Mouse (Mus musculus) midbrain, embryonic 16.5 days (tissue): ENCODE measurements around the gene Ccdc155. TPM values are rescaled to one million over a fixed set of nuclear protein-coding genes. Genes with fewer than 3 reads are reported as not detected.

ENCODE experiments used
- ATAC-seq: fragments of 200-750 bp; cut with Nextera tagmentation; 2 replicates; pipeline ENCODE4 v1.8.0; 2017; ENCODE audit warnings: moderate TSS enrichment
- H3K27ac ChIP-seq: fragments of 300-500 bp; sonication (generic); 2 replicates; pipeline ENCODE4 v1.5.1; 2014; ENCODE audit warnings: mild to moderate bottlenecking, low read length, mixed read lengths
- H3K27me3 ChIP-seq: fragments of 300-500 bp; sonication (generic); 2 replicates; pipeline ENCODE4 v1.6.1; 2014; ENCODE audit warnings: low read depth, low read length, mixed read lengths; ENCODE audit not compliant: control insufficient read depth, insufficient read depth
- H3K36me3 ChIP-seq: fragments of 300-500 bp; sonication (generic); 2 replicates; pipeline ENCODE4 v1.6.1; 2014; ENCODE audit warnings: mild to moderate bottlenecking, low read length, moderate library complexity, mixed read lengths; ENCODE audit not compliant: control insufficient read depth, insufficient read depth
- H3K4me1 ChIP-seq: fragments of 300-500 bp; sonication (generic); 2 replicates; pipeline ENCODE4 v1.6.1; 2014; ENCODE audit warnings: mild to moderate bottlenecking, low read length, mixed read lengths; ENCODE audit not compliant: control insufficient read depth, insufficient read depth
- H3K4me2 ChIP-seq: fragments of 300-500 bp; sonication (generic); 2 replicates; pipeline ENCODE4 v1.6.1; 2014; ENCODE audit warnings: mild to moderate bottlenecking, low read length, mixed read lengths
- H3K4me3 ChIP-seq: fragments of 300-500 bp; sonication (generic); 2 replicates; pipeline ENCODE4 v1.5.1; 2014; ENCODE audit warnings: low read depth, mild to moderate bottlenecking, low read length, moderate library complexity, mixed read lengths
- H3K9ac ChIP-seq: fragments of 300-500 bp; sonication (generic); 2 replicates; pipeline ENCODE4 v1.6.1; 2014; ENCODE audit warnings: low read depth, low read length, mixed read lengths
- H3K9me3 ChIP-seq: fragments of 300-500 bp; sonication (generic); replicated peaks from 2 replicates; pipeline ENCODE4 v1.6.1; 2014; ENCODE audit warnings: mild to moderate bottlenecking, low read length, mixed read lengths; ENCODE audit not compliant: control insufficient read depth, poor library complexity, severe bottlenecking
- WGBS: fragments of 180-500 bp; shearing (Covaris S2); extraction: QIAGEN DNeasy Blood & Tissue Kit; methylation state at CpG from one replicate; pipeline ENCODE4 v1.1.7; 2014; 5-methylcytosine and 5-hydroxymethylcytosine counted together
- polyA plus RNA-seq: library from polyadenylated mRNA; unstranded; fragments of >200 nt; fragmentation: Nextera tagmentation; extraction: Ambion mirVana; gene quantifications from 2 replicates; pipeline ENCODE4 v1.2.1, GENCODE M21; 2015

The Ccdc155 gene
- polyA plus RNA-seq, 1 experiment from 2014 or later: 0.45 TPM

GRCm38 (mm10) chr7:45160866-45161265, 43.8 kb downstream of the Ccdc155 start:
- H3K4me1 ChIP-seq: peaks cover 8% of the 10 kb centered on the region
- WGBS: 97% methylated on average over 3 of the region's 3 CpGs
- H3K36me3 ChIP-seq: peaks cover 13% of the 10 kb centered on the region
- no peak for ATAC-seq
- peaks cover 29% of the 10 kb centered on the region for H3K27me3 ChIP-seq
- H3K27ac ChIP-seq: no peak overlapping the region
- no peak overlapping the region for H3K4me2 ChIP-seq
- no peak overlapping the region for H3K9ac ChIP-seq
- H3K9me3 ChIP-seq: no peaks in the 10 kb centered on the region
- no peak overlapping the region for H3K4me3 ChIP-seq

- H3K9me3 ChIP-seq: no peaks in the 10 kb centered on the region
- no peak overlapping the region for H3K9ac ChIP-seq
- no peak overlapping the region for H3K4me2 ChIP-seq
- ATAC-seq: no peak
- H3K4me3 ChIP-seq: no peak overlapping the region
- peaks cover 13% of the 10 kb centered on the region for H3K36me3 ChIP-seq
- peaks cover 10% of the 10 kb centered on the region for H3K4me1 ChIP-seq
- no peak overlapping the region for H3K27ac ChIP-seq
- peaks cover 24% of the 10 kb centered on the region for H3K27me3 ChIP-seq
- WGBS: 92% methylated on average over 6 of the region's 6 CpGs
Observed at GRCm38 (mm10) chr7:45160316-45160800, 44.3 kb downstream of the Ccdc155 start.

GRCm38 (mm10) chr7:45158991-45159390, 45.7 kb downstream of the Ccdc155 start:
- no peak for ATAC-seq
- H3K27me3 ChIP-seq: peaks cover 10% of the 10 kb centered on the region
- H3K36me3 ChIP-seq: peaks cover 13% of the 10 kb centered on the region
- no peak overlapping the region for H3K4me2 ChIP-seq
- peaks cover 14% of the 10 kb centered on the region for H3K4me1 ChIP-seq
- no peak overlapping the region for H3K9ac ChIP-seq
- H3K9me3 ChIP-seq: no peaks in the 10 kb centered on the region
- H3K27ac ChIP-seq: no peak overlapping the region
- no peak overlapping the region for H3K4me3 ChIP-seq
- WGBS: 96% methylated on average over 6 of the region's 6 CpGs

- no peak overlapping the region for H3K4me3 ChIP-seq
- peaks cover 15% of the 10 kb centered on the region for H3K4me1 ChIP-seq
- H3K27me3 ChIP-seq: no peaks in the 10 kb centered on the region
- no peak for ATAC-seq
- H3K4me2 ChIP-seq: no peak overlapping the region
- H3K36me3 ChIP-seq: peaks cover 13% of the 10 kb centered on the region
- no peaks in the 10 kb centered on the region for H3K9me3 ChIP-seq
- H3K27ac ChIP-seq: no peak overlapping the region
- WGBS: 91% methylated on average over 14 of the region's 14 CpGs
- no peak overlapping the region for H3K9ac ChIP-seq
Observed at GRCm38 (mm10) chr7:45157459-45157858, 47.2 kb downstream of the Ccdc155 start.

- Histone ChIP-seq H3K4me2 (no peak overlapping the region), H3K27me3 (no peaks in the 10 kb centered on the region), H3K4me3 (no peak overlapping the region), H3K9me3 (no peaks in the 10 kb centered on the region), H3K9ac (no peak overlapping the region), H3K4me1 (peaks cover 13% of the 10 kb centered on the region), H3K36me3 (peaks cover 13% of the 10 kb centered on the region), H3K27ac (no peak overlapping the region)
- WGBS: 97% methylated on average over 15 of the region's 15 CpGs
- ATAC-seq: no peak
Observed at GRCm38 (mm10) chr7:45156206-45156605, 48.5 kb downstream of the Ccdc155 start.

GRCm38 (mm10) chr7:45155590-45155989, 49.1 kb downstream of the Ccdc155 start:
- no peak overlapping the region for H3K27ac ChIP-seq
- peaks cover 13% of the 10 kb centered on the region for H3K36me3 ChIP-seq
- peak overlapping the region; percentile 57; the same call in 1 of the 2 replicates for H3K4me2 ChIP-seq
- no peaks in the 10 kb centered on the region for H3K9me3 ChIP-seq
- 81% methylated on average over 9 of the region's 9 CpGs for WGBS
- no peak for ATAC-seq
- H3K4me3 ChIP-seq: no peak overlapping the region
- H3K4me1 ChIP-seq: peaks cover 13% of the 10 kb centered on the region
- no peaks in the 10 kb centered on the region for H3K27me3 ChIP-seq
- no peak overlapping the region for H3K9ac ChIP-seq

GRCm38 (mm10) chr7:45154993-45155514, 49.6 kb downstream of the Ccdc155 start:
- Histone ChIP-seq H3K4me2 (peak overlapping the region; percentile 57), H3K4me1 (peaks cover 13% of the 10 kb centered on the region), H3K4me3 (peak overlapping the region; percentile 70), H3K27ac (peak overlapping the region; percentile 97), H3K27me3 (no peaks in the 10 kb centered on the region), H3K9me3 (no peaks in the 10 kb centered on the region), H3K9ac (peak overlapping the region; percentile 33; the same call in 1 of the 2 replicates), H3K36me3 (peaks cover 9% of the 10 kb centered on the region)
- 0 out of 2 replicates have a peak, but pooled peaks have one; percentile 9 for ATAC-seq
- WGBS: 78% methylated on average over 12 of the region's 12 CpGs

- peak within 1 kb of the TSS; percentile 70 for H3K4me3 ChIP-seq
- peak within 1 kb of the TSS; percentile 90 for H3K9ac ChIP-seq
- H3K27ac ChIP-seq: peak within 1 kb of the TSS; percentile 97
- WGBS: 4% methylated on average over 69 of the region's 69 CpGs
- peak within 1 kb of the TSS; percentile 66 for H3K4me2 ChIP-seq
- peak; percentile 96 for ATAC-seq
- H3K27me3 ChIP-seq: no peaks in the 10 kb centered on the region
- H3K4me1 ChIP-seq: peaks cover 13% of the 10 kb centered on the region
- H3K36me3 ChIP-seq: peaks cover 9% of the 10 kb centered on the region
- H3K9me3 ChIP-seq: no peaks in the 10 kb centered on the region
Observed at GRCm38 (mm10) chr7:45154096-45154992, 50.3 kb downstream of the Ccdc155 start, which contains the start of the genes Pih1d1 and Aldh16a1. TSS of gene Pih1d1 (plus strand) at chr7:45154303. TSS of gene Aldh16a1 (minus strand) at chr7:45154584.

GRCm38 (mm10) chr7:45153586-45153985, 51.1 kb downstream of the Ccdc155 start:
- H3K36me3 ChIP-seq: peaks cover 5% of the 10 kb centered on the region
- WGBS: 2% methylated on average over 5 of the region's 5 CpGs

More at GRCm38 (mm10) chr7:45153586-45153985, 51.1 kb downstream of the Ccdc155 start:
- Histone ChIP-seq H3K4me2 (peak overlapping the region; percentile 66), H3K4me1 (peaks cover 13% of the 10 kb centered on the region), H3K27me3 (no peaks in the 10 kb centered on the region), H3K9ac (peak overlapping the region; percentile 90), H3K9me3 (no peaks in the 10 kb centered on the region), H3K27ac (peak overlapping the region; percentile 97), H3K4me3 (peak overlapping the region; percentile 70)
- peak; percentile 19; the same call in 1 of the 2 replicates for ATAC-seq
